Mouse (Mus musculus) ES-E14 (cell line): ENCODE results near the gene Rpa2. TPM values are rescaled to one million over a fixed set of nuclear protein-coding genes. Genes with fewer than 3 reads are reported as not detected.
"Not testable (repeated sequence)": the region's sequence is repeated elsewhere in the genome, so short reads cannot be mapped to it uniquely, and the experiment has no call there.

Experiments used
- DNase-seq: peaks from one replicate; pipeline ENCODE4 v3.0.0-alpha.2; 2013; ENCODE audit warnings: low read depth, low spot score
- H3K27ac ChIP-seq: 2 replicates; pipeline ENCODE4 v1.5.1; 2012; ENCODE audit warnings: low read depth, mild to moderate bottlenecking, low read length, moderate library complexity, mixed read lengths; ENCODE audit not compliant: poor library complexity, insufficient read depth, severe bottlenecking
- H3K36me3 ChIP-seq: 2 replicates; pipeline ENCODE4 v1.6.1; 2012; ENCODE audit warnings: mild to moderate bottlenecking, low read length, moderate library complexity, mixed read lengths; ENCODE audit not compliant: control insufficient read depth, poor library complexity, insufficient read depth, severe bottlenecking
- H3K4me1 ChIP-seq, 2 experiments: fragments of 150-350 bp in 1 of 2; sonication (generic) in 1 of 2; 2 replicates each; pipeline ENCODE4 v1.6.1; 2012; ENCODE audit warnings: low read length in 2 of 2, mild to moderate bottlenecking in 1 of 2, mixed read lengths in 1 of 2; ENCODE audit not compliant: control insufficient read depth in 2 of 2, insufficient read depth in 2 of 2, poor library complexity in 1 of 2
- H3K4me3 ChIP-seq, 2 experiments: fragments of 150-350 bp in 1 of 2; sonication (generic) in 1 of 2; 2 replicates each; pipeline ENCODE4 v1.5.1; 2012; ENCODE audit warnings: low read length in 2 of 2, low read depth in 1 of 2, mild to moderate bottlenecking in 1 of 2, mixed read lengths in 1 of 2; ENCODE audit not compliant: insufficient read depth in 1 of 2, poor library complexity in 1 of 2, severe bottlenecking in 1 of 2
- H3K9ac ChIP-seq: 2 replicates; pipeline ENCODE4 v1.6.1; 2012; ENCODE audit warnings: low read depth, mild to moderate bottlenecking, low read length, mixed read lengths; ENCODE audit not compliant: poor library complexity, insufficient read depth, severe bottlenecking
- H3K9me3 ChIP-seq: fragments of 150-350 bp; sonication (generic); 2 replicates; pipeline ENCODE4 v1.6.1; 2012; ENCODE audit warnings: low read depth, mild to moderate bottlenecking, low read length; ENCODE audit not compliant: control insufficient read depth, insufficient read depth
- CHD2 ChIP-seq: IDR thresholded peaks from 2 replicates; pipeline ENCODE4 v1.6.1; 2014; ENCODE audit warnings: mild to moderate bottlenecking, low read depth, low read length, inconsistent platforms
- HCFC1 ChIP-seq: IDR thresholded peaks from 2 replicates; pipeline ENCODE4 v1.6.1; 2012; ENCODE audit warnings: low read length, inconsistent platforms, borderline replicate concordance; ENCODE audit not compliant: insufficient read depth
- MAFK ChIP-seq: IDR thresholded peaks from 2 replicates; pipeline ENCODE4 v1.6.1; 2014; ENCODE audit warnings: mild to moderate bottlenecking, low read depth, low read length, inconsistent platforms; ENCODE audit not compliant: insufficient read depth
- ZC3H11A ChIP-seq: IDR thresholded peaks from 2 replicates; pipeline ENCODE4 v1.6.1; 2012; ENCODE audit warnings: low read depth, mild to moderate bottlenecking, inconsistent platforms, low read length, borderline replicate concordance
- ZNF384 ChIP-seq: IDR thresholded peaks from 2 replicates; pipeline ENCODE4 v1.6.1; 2012; ENCODE audit warnings: low read depth, low read length, inconsistent platforms
- in situ Hi-C, 2 experiments: fragments of 600-800 bp; cut with MboI; formaldehyde crosslinking; loops; one replicate each; pipeline ENCODE4 v1.15.1; 2025; ENCODE audit warnings: low sequenced_read_pairs in 2 of 2, inconsistent platforms in 1 of 2; ENCODE audit not compliant: unreplicated experiment in 2 of 2
- total RNA-seq: library from RNA; depleted of rRNA; stranded (reverse); fragments of 300-350 nt; gene quantifications from 2 replicates; pipeline ENCODE4 v1.2.3, GENCODE M21; 2012

The Rpa2 gene
- total RNA-seq, 1 experiment, result 112 TPM

DNA sequence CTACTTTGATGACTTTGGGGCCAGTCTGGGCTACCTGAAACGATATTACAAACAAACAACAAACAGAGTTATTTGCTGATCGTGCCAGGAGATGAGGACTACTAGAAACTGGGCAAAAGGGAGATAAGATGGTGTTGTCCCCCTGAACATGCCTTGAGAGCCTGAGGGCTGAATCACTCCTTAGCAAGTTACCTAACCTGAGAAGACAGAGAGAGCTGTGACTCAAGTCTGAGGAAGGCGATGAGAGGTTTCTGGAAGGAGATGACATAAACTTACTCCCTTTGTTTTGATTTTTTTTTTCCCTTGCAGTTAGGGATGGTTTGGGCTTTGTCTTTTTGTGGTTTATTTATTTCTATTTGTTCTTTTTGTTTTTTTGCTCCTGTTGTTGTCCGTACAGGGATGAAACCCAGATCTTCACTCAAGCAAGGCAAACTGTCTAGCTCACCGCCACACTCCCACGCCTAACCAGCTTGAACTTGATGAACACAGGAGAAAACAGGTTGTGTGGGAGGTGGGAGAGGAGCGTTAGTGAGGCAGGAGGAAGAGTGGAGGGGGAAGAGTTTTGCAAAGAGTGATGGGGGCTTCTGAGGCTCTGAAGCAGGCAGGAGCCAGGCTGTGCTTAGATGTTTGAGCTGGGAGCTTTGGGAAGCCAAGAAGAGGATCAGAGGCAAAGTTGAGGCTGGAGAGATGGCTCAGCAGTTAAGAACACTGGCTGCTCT lies 10.3 kb upstream of the Rpa2 start:
- TF ChIP-seq HCFC1 (no peak), ZC3H11A (no peak), CHD2 (no peak), ZNF384 (no peak)
- no peak overlapping the region for H3K9ac ChIP-seq
- H3K27ac ChIP-seq, result no peak overlapping the region
- no peaks in the 10 kb centered on the region; the same call in 1 of the 2 replicates for H3K36me3 ChIP-seq
- H3K9me3 ChIP-seq, result no peaks in the 10 kb centered on the region
- in situ Hi-C loops, result no loop called here
- H3K4me3 ChIP-seq, result no peak overlapping the region
- peaks cover 5 to 6% of the 10 kb centered on the region in 2 experiments; a peak in 3 of 4 replicates for H3K4me1 ChIP-seq
- DNase-seq, result no peak

DNA sequence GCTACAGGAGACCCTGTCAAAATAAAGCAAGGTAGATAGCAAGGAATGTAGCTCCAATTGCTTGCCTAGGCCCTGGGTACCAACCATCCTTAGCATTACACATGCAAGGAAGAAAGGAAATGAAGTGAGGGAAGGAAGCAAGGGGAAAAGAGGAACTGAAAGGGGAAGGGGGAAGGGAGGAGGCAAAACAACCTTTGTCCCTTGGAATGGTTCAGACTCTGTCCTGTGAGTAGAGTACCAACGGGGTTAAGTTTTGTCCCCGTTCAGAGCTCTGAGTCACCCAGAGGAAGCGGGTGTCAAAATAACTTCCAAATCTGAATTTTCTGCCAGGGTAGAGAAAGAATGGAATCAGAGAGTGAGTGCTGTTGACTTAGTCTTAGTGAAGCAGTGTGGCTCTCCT lies 7.8 kb upstream of the Rpa2 start:
- peaks cover 5 to 6% of the 10 kb centered on the region in 2 experiments; a peak in 3 of 4 replicates for H3K4me1 ChIP-seq
- H3K9ac ChIP-seq, result no peak overlapping the region
- no peak overlapping the region for H3K27ac ChIP-seq
- TF ChIP-seq ZNF384 (no peak), CHD2 (no peak), HCFC1 (no peak), MAFK (no peak), ZC3H11A (no peak)
- no peak overlapping the region for H3K4me3 ChIP-seq
- H3K36me3 ChIP-seq, result no peaks in the 10 kb centered on the region
- DNase-seq, result no peak
- H3K9me3 ChIP-seq, result no peaks in the 10 kb centered on the region
- in situ Hi-C loops, result no loop called here

DNA sequence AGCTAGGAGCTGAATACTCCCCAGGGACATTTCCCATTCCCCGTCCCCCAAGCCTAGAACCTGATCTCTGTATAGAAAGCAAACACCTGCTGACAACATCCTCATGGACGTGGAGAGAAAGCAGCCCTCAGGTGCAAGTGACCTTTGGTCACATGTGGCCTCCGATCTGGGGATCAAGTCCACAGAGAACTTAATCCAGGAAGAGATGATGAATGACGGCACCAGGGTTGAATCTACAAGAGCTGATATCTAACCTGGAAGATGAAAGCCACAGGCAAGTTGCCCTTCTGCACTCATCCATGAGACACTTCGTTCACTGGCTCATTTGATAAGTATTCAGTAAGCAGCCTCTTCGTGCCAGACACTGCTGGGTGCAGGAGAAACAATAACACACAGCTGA lies 5.5 kb upstream of the Rpa2 start:
- no peak overlapping the region for H3K4me3 ChIP-seq
- TF ChIP-seq CHD2, result no peak
- TF ChIP-seq ZC3H11A, result no peak
- TF ChIP-seq HCFC1, result no peak
- no peak for TF ChIP-seq ZNF384
- TF ChIP-seq MAFK, result no peak
- H3K9ac ChIP-seq, result no peak overlapping the region
- no peaks in the 10 kb centered on the region for H3K9me3 ChIP-seq
- in situ Hi-C loops, result no loop called here
- H3K4me1 ChIP-seq, result peaks cover 1 to 4% of the 10 kb centered on the region in 2 experiments; a peak in 2 of 4 replicates
- DNase-seq, result no peak
- no peaks in the 10 kb centered on the region for H3K36me3 ChIP-seq
- H3K27ac ChIP-seq, result no peak overlapping the region

DNA sequence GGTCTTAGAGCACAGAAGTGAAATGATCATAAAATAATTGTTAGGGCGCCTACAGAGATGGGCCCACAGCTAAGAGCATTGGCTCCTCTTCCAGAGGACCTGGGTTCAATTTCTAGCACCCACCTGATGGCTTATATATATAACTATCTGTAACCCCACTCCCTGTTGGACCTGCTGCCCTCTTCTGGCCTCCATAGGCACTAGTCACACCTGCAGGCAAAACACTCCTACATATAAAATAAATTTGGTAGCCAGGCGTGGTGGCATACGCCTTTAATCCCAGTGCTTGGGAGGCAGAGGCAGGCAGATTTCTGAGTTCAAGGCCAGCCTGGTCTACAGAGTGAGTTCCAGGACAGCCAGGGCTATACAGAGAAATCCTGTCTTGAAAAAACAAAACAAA lies 5.0 kb upstream of the Rpa2 start:
- in situ Hi-C loops, H3K27ac ChIP-seq, H3K36me3 ChIP-seq, H3K4me1 ChIP-seq, H3K4me3 ChIP-seq, DNase-seq, H3K9me3 ChIP-seq, H3K9ac ChIP-seq: not testable (repeated sequence)

DNA sequence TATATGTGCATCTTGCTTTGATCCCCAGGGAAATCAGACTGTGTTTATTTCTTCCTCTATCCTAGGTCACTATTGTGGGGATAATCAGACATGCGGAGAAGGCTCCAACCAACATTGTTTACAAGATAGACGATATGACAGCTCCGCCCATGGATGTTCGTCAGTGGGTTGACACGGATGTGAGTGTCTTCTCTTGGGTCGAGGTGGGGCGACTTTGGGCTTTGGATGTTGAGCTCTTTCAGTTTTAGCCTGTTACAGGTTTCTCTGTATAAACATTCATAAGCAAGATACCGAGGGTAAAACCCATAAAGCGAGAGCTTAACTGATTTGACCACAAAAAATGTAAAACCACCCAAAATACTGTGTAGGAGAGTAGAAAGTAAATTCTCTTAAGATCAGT lies 3.6 kb downstream of the Rpa2 start:
- no peak for DNase-seq
- no peak overlapping the region for H3K4me3 ChIP-seq
- peaks cover 54% of the 10 kb centered on the region for H3K36me3 ChIP-seq
- no peak overlapping the region for H3K9ac ChIP-seq
- H3K27ac ChIP-seq, result no peak overlapping the region
- H3K9me3 ChIP-seq, result no peaks in the 10 kb centered on the region
- peaks cover 1 to 2% of the 10 kb centered on the region in 2 experiments; a peak in 2 of 4 replicates for H3K4me1 ChIP-seq
- in situ Hi-C loops, result no loop called here
- TF ChIP-seq HCFC1, result no peak
- no peak for TF ChIP-seq CHD2
- no peak for TF ChIP-seq ZC3H11A
- TF ChIP-seq MAFK, result no peak
- TF ChIP-seq ZNF384, result no peak
